Mouse (Mus musculus) spleen, postnatal 10 days (tissue): ENCODE measurements around the gene Marveld3.

Experiments
- DNase-seq, 2 experiments: peaks; one replicate each; pipeline ENCODE4 v3.0.0; 2021 to 2022; ENCODE audit warnings: low spot score in 2 of 2

Gene Marveld3

DNA sequence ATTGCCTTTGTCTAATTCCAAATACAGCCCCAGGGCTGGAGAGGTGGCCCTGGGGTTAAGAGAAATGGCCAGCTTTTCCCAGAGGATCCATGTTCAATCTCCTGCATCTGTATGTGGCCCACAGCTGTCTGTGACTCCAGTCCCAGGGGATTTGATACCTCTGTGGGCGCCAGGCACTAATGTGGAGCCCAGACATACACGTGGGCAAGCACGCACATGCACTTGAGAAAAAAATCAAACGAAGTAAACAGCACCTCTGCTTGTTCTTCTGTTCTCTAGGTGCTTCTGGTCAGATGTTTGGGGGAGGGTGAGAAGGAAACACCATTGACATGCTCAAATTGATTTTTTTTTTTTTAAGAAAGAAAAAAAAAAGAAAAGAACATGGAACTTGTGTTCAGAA lies 2.1 kb upstream of the Marveld3 start:
- no peak for DNase-seq

DNA sequence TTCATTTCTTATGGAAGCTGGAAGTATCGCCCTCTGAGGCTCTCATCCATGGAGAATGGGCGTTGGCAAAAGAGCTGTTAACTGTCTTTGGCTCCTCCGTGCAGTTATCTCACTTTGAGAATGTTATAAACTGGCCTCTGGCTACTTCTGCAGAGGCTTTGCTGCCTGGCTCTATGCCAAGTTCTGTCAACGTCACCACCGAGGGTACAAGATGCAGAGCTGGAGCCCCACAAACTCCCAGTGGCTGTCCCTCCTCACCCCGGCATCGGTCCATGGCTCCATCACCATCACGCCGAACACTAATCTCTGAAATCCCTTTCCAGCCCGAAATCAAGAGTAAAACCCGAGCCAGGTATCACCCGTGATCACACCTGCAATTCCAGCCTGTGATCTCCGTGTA lies 1.4 kb upstream of the Marveld3 start:
- DNase-seq, result no peak

DNA sequence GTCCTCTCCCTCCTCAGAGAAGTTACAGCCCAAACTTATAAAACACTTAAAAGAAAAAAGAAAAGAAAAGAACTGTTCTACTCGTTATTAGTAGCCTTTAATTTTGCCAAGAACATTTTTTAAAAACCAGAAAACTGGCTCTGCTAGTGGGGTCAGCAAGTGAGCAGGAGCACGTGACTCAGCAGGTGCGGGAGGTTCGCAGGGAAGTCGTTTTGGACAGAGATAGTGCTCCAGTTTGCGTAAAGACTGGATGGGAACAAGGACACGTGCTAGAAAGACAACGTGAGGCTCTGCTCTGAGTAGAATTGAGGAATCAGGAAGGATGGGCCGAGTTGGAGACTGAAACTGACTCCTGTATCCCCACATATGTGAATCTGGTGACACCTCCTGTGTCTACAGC lies 893 bp upstream of the Marveld3 start:
- DNase-seq, result no peak

DNA sequence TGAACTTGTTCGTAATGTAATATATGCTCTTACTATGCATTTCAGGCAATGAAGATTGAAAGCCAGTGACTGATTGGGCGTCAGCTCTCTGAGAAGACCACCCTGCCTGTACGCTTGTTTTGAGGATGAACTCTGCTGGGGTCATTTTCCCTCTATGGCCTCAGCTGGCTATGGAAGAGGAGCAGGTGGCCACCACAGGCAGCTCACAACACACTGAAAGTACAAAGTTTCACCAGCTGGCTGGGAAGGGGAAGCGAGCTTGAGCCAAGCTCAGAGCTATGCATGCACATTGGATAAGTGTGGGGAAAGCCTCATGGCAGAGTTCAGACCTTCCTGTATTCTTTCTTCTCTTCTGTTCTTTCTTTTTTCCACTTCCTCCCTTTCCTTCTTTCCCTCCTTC lies 2.9 kb downstream of the Marveld3 start:
- no peak for DNase-seq

DNA sequence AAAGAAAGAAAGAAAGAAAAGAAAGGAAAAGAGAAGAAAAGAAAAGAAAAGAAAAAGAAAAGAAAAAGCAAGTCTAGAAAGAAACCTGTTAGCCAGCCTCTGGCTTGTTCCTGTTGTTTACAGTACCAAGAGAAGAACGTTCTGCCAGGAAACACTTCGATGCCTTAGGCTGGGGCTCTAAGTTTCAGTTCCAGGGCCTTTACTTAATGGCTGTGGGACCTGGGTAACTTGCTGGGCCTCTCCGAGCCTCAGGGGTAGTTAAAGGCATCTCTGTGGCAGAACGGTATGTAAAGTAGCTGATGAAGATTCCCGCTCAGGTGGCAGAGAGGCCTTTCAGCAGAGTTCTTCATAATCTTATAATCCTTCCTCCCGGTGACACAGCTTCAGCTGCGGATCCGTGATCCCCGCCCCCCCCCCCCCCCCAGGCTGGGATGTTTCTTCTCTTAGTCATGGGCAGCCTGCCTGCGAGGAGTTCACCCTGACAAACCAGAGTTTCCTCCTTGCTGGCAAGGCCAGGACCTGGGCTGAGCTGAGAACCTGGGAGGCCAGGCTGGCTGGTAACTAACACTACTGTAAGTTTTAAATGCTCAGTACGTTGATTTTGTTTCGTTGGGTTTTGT lies 3.9 kb downstream of the Marveld3 start:
- no peak for DNase-seq

DNA sequence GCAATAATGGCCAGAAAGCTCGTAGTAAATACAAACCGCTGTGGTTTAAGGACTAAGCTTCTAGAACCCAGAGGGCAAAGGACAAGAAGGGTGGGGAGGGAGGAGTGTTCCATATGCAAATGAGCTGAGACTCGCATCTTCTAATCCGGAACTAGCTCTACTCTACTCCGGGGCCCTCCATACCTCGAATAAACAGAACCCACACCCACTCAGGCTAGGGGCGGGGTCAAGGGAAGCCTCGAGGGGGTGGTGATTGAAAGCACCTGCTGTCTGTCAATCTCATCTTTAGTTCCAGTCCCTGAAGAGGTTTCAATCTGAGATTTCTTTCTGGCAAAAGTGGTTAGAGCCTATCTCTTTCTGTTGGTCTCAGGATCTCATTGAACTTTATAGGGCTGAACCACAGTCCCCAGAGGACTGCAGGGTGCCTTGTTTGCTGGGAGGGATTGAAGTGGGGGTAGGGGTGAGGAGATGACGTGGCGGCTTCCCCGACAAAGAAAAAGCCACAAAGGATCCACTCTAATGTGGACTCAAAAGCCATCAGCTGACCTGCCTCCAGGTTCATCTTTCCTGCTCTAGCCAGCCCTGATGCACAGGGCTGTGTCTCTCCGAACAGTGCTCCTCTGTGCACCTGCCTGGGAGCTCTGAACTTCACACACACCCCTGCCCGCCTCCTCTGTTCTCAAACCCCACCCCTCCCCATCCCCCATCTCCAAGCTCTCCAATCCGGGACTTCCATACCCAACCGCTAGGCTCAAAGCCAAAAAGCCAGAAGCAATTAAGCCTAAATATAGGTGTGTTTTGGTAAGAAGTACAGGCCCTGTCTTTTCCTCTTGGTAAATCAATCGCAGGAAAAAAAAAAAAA lies 4.6 kb downstream of the Marveld3 start:
- DNase-seq, result peak in 1 of 2 experiments; percentile 80

DNA sequence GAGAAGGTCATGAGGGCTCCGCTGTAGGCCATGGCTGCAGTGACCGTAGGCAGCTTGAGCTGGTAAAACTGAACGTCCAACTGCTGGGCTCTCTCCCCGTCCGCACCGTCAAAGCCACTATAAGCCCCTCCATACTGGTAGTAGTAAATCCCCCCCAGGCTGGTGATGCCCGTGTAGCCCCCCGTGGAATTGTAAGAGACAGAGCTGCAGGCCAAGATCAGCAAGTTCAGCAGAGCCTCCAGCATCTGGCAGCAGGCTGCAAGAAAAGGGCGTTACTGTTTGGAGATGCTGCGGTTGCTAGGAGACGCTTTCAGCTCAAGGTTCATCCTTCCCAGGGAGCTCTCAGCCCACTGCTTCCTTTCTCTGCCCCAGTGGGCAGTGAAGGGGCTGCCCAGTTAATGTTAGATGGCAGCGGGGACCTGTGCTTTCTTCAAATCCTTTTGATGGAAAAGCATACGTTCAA lies 7.5 kb downstream of the Marveld3 start:
- DNase-seq, result peak in 1 of 2 experiments; percentile 2

DNA sequence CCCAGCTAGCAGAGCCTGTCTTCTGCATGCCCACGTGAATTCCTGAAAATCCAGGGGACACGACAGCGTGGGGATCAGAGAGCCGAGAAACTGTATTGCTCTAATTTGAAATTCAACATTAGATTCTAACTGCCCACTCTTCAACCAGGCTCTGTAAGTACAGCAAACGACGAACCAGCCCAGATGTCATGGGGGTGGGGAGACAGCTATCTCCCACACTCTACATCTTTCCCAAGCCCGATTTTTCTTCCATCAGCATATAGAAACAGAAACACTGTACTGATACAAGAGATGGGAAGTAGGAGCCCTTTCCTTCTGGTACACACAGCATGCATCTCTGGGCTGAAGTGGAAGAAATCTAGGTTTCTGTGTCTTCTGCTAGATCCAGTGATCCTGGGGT lies 9.8 kb downstream of the Marveld3 start:
- no peak for DNase-seq

DNA sequence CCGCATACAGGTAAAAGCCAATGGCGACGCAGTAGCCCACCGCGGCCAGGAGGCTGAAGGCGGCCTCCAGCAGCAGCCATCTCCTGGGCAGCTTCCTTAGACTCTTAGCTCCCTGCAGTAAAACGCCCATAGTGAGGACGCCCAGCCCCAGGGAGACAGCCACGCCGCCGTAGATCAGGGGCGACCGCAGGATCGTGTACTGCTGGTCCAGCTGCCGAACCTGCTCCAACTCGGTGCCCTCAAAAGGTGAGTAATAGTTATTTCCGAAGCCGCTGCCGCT lies 13.8 kb downstream of the Marveld3 start:
- DNase-seq, result no peak

DNA sequence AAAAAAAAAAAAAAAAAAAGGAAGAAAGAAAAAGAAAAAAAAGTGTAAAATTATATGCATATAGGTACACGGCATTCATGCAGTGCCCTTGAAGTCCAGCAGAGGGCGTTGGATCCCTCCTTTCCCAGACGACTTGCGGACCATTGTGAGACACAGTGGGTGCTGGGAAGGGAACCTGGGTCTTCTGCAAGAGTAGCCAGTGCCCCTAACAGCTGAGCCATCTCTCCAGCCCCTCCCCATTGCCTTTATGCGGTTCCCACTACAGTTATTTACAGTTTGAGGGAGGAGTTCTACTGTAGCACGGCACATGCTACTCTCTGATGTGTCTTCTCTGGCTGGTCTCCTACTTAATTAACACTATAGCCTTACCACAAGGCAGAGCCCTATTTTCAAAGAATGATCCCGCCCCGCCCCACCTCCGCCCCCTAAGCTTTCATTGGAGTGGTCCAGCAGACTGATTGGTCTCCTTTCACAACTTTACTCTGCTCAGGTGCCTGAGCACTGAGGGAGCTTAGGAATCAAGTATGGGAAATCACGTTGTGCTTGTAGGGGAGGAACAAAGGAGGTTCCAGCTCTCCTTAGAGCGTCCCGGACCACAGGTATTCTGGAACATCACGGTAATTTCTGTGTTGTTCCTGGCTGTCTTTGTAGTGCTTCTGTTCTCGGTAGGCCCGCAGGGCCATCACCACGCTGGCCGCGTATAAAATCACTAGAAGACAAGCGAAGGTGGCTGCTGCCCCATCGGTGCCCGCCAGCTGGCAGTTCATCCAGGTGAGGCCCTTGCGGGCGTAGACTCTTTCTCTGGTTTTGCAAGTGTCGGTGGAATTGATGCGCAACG lies 14.3 kb downstream of the Marveld3 start:
- DNase-seq, result peak in 1 of 2 experiments; percentile 61

DNA sequence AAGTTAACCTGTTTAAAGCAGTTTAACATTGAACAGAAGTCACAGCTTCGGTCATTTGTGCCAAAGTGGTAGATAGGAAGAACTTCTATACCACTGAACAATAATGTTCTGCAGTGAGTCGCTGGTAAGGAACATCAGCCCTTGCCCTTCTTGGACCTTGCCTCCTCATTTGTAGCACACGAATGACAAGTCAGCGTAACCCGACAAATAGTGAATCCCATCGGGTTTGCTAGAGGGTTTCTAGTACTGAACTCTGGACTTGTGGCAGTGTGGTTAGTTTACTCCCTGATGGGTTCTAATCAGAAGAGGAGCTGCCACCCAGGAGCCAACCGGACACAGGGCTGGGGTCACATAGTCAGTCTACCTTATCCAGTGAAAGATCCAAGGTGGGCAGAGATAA lies 15.7 kb downstream of the Marveld3 start:
- DNase-seq, result no peak

DNA sequence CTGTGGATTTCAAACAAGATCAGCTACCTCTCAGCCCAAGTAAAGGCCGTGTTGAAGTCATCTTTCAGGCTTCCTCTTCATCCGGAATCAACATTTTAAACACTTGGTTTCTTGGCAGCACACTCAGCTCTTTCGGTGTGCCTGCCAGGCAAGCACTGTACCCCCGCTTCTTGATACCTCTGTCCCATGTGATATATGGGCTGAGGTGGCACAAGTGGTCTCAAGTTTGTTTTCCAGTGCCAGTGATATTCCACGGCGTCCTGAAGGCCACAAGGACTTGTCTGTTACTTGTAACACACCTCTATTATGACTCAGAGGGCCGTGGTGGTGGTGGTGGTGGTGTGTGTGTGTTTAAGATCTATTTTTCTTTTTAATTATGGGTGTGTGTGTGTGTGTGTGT lies 16.3 kb downstream of the Marveld3 start:
- DNase-seq, result no peak

DNA sequence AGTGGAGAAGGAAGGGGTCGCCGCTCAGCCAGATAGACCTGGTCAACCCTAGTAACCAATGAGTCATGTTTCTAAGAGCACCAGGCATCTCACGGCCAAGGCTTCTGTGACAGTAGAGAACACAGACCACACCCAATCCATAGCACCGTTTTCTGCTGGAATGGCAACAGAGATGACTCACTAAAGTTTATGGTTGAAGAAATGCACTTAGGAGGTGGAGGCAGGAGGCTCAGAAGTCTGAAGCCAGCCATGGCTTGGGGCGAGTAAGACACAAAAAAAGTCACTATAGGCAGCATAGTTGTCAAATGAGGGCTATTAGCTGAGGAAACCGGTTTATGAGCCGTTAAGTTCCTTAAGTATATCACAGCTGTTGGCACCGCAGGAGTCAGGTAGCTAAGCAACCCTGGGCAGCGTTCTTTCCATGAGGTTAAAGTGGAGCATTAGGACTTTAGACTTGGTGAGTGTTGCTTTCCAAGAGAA lies 16.8 kb downstream of the Marveld3 start:
- no peak for DNase-seq

DNA sequence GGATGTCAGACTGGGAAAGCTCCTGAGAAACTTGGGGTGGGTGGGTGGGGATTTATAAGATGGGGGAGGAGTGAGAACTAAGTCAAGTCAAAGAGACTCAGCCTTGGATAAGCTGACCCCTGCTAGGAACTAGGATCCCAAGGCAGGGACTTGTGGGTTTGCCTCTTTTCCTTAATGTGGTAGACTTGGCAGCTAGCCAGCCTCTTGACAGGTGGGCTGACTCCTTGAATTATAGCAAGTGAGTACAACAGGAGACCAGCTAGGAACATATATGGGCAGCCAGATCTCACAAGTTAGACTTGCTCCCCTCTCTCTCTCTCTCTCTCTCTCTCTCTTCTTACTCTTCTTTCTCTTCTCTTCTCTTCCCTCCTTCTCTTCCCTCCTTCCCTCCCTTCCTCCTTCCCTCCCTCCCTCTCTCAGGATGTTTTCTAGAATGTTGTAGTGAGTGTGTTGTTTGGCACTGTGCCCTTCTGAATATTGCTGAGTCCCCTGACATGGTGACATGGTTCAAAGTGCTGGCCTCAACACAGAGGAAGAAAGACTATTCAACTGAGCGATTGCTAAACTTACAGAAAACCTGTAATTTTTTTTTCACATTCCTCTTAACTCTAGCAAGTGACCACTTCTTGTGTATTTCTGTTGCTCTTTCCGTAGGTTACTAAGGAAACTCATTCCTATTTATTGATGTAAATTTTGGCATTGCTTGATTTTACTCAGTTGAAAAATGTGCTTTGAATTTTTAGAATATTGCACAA lies 20.2 kb downstream of the Marveld3 start:
- no peak for DNase-seq

DNA sequence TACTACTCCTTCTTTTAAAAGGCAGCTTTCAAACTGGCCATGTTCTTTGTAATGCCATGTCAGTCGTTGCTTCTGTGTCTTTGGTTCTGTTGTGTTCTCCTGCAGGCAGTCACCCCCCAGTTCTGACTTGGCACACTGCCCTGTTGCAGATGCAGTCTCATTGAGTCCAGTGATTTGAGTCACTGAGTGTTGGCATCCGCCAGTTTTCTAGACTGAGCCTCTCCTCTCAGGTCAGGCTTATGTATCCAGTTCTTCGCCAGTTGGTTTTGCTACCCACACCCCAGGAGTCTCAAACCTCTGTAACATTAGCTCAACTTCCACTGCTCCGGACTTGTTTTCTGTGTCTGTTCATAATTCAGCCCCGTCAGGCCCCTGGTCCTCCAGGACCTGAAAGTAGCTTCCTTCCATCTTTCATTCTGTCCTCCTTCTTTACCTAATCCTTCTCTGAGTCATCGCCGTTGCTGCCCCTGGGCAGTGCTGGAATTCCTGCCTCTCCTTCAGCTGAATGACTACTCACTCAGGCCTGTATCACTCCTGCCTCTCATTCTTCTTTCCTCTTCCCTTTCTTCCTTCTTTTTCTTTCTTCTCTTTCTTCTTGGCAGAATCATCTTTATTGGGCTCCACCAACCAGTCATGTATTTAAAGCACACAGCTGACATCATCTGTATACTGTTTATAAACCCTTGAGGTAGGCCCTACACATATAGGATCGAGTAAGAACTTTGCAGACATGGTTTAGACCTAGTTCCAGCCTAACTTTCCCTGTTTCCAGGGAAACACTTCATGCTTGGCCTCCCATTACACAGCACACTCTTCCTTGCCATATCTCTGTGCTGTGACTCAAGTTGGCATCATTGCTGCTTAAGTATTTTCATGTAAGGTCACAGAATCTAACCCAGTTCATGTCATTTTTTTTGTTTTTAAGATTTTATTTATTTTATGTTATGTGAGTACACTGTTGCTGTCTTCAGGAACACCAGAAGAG lies 41.3 kb downstream of the Marveld3 start:
- no peak for DNase-seq

DNA sequence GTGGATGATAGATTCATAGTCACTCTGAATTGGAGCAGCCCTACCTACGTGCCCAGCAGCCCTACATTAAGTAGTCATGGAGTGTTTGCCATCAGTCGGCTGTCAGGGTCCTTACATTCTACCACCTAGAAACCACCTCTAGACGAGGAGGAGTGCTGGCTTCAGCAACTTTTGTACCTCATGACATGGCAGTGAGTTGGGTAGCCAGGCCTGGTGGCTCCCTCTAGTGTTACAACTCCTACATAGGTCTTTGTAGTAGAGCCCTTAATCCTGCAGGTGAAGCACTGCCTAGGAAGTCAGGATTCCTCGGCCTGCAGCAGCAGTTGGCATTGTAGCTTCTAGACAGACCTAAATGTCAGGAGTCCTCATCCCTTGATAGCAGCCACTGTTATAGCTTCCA lies 44.7 kb downstream of the Marveld3 start:
- DNase-seq, result peak; percentile 26 to 63

DNA sequence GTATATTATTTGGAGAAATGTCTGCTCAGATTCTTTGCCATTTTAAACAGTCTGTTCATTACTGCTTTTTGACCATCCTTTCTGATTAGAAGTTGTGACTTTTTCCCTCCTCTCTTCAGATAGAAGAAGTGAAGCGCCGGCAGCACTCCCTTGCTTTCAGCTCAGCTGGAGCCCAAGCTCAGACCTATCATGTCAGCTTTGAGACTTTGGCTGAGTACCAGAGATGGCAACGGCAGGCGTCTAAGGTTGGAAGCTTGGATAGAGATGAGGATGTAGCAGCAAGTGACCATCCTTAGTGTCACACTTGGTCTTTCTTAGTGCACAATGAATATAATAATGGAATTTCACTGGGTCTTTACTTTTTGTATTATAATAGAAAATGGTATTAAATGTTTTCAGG lies 54.6 kb downstream of the Marveld3 start:
- no peak for DNase-seq

DNA sequence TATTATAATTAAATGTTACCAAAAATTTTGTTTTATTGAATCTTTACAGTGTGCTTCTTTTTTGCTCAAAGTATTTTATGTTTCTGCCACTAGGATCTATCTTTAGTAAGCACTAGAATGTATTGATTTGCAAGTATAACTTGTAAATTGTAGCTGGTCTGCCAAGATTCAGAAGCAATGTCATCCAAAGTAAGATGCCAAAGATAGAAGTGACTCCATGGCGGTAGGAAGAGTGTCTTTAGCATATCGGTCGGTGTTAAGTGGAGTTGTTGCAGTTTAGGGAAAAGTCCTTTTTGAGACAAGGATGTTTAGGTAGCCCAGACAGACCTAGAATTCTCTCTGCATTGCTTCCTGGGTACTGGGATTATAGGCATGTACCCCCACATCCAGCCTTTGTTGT lies 55.1 kb downstream of the Marveld3 start:
- no peak for DNase-seq

DNA sequence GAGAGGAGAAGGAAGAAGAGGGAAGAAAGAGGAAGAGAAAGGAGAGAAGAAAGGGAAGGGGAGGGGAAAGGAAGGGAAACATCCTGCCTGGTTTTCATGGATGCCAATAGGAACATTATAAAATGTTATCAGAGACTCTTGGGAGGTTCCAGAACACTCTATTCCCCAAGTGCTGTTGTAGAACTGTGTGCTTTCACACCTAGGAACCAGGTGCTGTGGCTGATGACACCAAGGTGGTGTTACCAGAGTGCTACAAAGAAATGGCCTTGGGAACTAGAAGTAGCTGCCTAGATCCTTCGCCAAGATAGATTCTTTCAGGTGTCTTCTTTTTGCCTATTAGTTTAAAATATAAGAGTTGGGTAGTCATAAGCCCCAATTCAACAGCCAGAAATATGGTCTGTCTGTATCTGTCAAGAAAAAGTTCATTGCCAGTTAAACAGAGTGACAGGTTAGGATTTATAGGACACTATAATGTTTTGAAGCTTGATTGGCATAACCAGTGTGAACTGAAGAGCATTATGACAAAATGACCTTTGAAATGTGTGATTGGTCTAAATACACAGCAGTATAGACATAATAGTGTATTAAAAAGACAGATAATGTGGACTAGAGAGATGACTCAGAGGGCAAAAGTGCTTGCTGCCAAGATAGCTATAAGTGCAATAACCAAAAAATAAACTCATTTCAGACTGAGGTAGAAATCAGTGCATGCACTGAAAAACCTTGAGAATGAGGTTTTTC lies 56.9 kb downstream of the Marveld3 start:
- no peak for DNase-seq
